Mouse (Mus musculus): Measurements from ENCODE around the gene Prss53. TPM values are rescaled to one million over a fixed set of nuclear protein-coding genes. Genes with fewer than 3 reads are reported as not detected.

Prss53 gene
- polyA plus RNA-seq, 1 experiment: 0.74 TPM

- H3K4me3 ChIP-seq: no peak overlapping the region
- H3K27me3 ChIP-seq (ENCODE audit: control insufficient read depth, insufficient read depth, insufficient read length): no peaks in the 10 kb centered on the region
- no peak overlapping the region for H3K4me2 ChIP-seq (ENCODE audit: low read depth)
- no peaks in the 10 kb centered on the region for H3K79me2 ChIP-seq (ENCODE audit: control insufficient read depth, insufficient read depth)
- no peak overlapping the region for H3ac ChIP-seq (ENCODE audit: control insufficient read depth, insufficient read length)
- H3K36me3 ChIP-seq (ENCODE audit: control insufficient read depth, insufficient read depth): peaks cover 8% of the 10 kb centered on the region
- TF ChIP-seq MYOG (IDR thresholded peaks at IDR 0.05; ENCODE audit: control insufficient read depth in 1 of 3, insufficient read depth in 1 of 3, insufficient read length in 2 of 3, low read depth in 2 of 3) (no peak), TCF3 (IDR thresholded peaks at IDR 0.05; ENCODE audit: insufficient read length, low read depth) (no peak), CEBPB (IDR thresholded peaks at IDR 0.05; ENCODE audit: insufficient read depth, poor library complexity, severe bottlenecking) (no peak), USF1 (IDR thresholded peaks at IDR 0.05; ENCODE audit: low read depth) (no peak), SRF (IDR thresholded peaks at IDR 0.05; ENCODE audit: control insufficient read depth, insufficient read length, low read depth) (no peak), REST (IDR thresholded peaks at IDR 0.05; ENCODE audit: insufficient read depth, insufficient read length) (no peak), MYOD1 (IDR thresholded peaks at IDR 0.05; ENCODE audit: control insufficient read depth in 1 of 3, insufficient read length in 2 of 3, low read depth in 2 of 3) (no peak), E2F4 (IDR thresholded peaks at IDR 0.05; ENCODE audit: insufficient read depth) (no peak), POLR2AphosphoS2 (IDR thresholded peaks at IDR 0.05; ENCODE audit: insufficient read length, low read depth) (no peak), TCF12 (IDR thresholded peaks at IDR 0.05; ENCODE audit: insufficient read depth, poor library complexity, severe bottlenecking) (no peak)
These were observed 34.5 kb upstream of the Prss53 start for GRCm38 (mm10) chr7:127925252-127925651.

GRCm38 (mm10) chr7:127923714-127924113, 32.9 kb upstream of the Prss53 start:
- Histone ChIP-seq H3K4me3 (no peak overlapping the region), H3K79me2 (ENCODE audit: control insufficient read depth, insufficient read depth) (no peaks in the 10 kb centered on the region), H3ac (ENCODE audit: control insufficient read depth, insufficient read length) (no peak overlapping the region), H3K36me3 (ENCODE audit: control insufficient read depth, insufficient read depth) (peaks cover 8% of the 10 kb centered on the region), H3K27me3 (ENCODE audit: control insufficient read depth, insufficient read depth, insufficient read length) (no peaks in the 10 kb centered on the region), H3K4me2 (ENCODE audit: low read depth) (no peak overlapping the region)
- TF ChIP-seq TCF3 (IDR thresholded peaks at IDR 0.05; ENCODE audit: insufficient read length, low read depth): no peak
- TF ChIP-seq POLR2A (IDR thresholded peaks at IDR 0.05; ENCODE audit: insufficient read length, low read depth): no peak
- TF ChIP-seq POLR2AphosphoS2 (IDR thresholded peaks at IDR 0.05; ENCODE audit: insufficient read length, low read depth): no peak
- TF ChIP-seq CEBPB (IDR thresholded peaks at IDR 0.05; ENCODE audit: insufficient read depth, poor library complexity, severe bottlenecking): no peak
- TF ChIP-seq TCF12 (IDR thresholded peaks at IDR 0.05; ENCODE audit: insufficient read depth, poor library complexity, severe bottlenecking): no peak
- TF ChIP-seq SRF (IDR thresholded peaks at IDR 0.05; ENCODE audit: control insufficient read depth, insufficient read length, low read depth): no peak
- no peak for TF ChIP-seq USF1 (IDR thresholded peaks at IDR 0.05; ENCODE audit: low read depth)
- no peak for TF ChIP-seq MYOG (IDR thresholded peaks at IDR 0.05; ENCODE audit: control insufficient read depth in 1 of 3, insufficient read depth in 1 of 3, insufficient read length in 2 of 3, low read depth in 2 of 3)
- no peak for TF ChIP-seq REST (IDR thresholded peaks at IDR 0.05; ENCODE audit: insufficient read depth, insufficient read length)

GRCm38 (mm10) chr7:127922451-127923275, 31.9 kb upstream of the Prss53 start:
- Histone ChIP-seq H3ac (ENCODE audit: control insufficient read depth, insufficient read length) (no peak overlapping the region), H3K4me2 (ENCODE audit: low read depth) (no peak overlapping the region), H3K4me3 (no peak overlapping the region), H3K79me2 (ENCODE audit: control insufficient read depth, insufficient read depth) (no peaks in the 10 kb centered on the region), H3K36me3 (ENCODE audit: control insufficient read depth, insufficient read depth) (peaks cover 9% of the 10 kb centered on the region), H3K27me3 (ENCODE audit: control insufficient read depth, insufficient read depth, insufficient read length) (no peaks in the 10 kb centered on the region)
- TF ChIP-seq POLR2AphosphoS2 (IDR thresholded peaks at IDR 0.05; ENCODE audit: insufficient read length, low read depth) (no peak), MAX (IDR thresholded peaks at IDR 0.05; ENCODE audit: low read depth) (no peak), MYOG (IDR thresholded peaks at IDR 0.05; ENCODE audit: control insufficient read depth in 1 of 3, insufficient read depth in 1 of 3, insufficient read length in 2 of 3, low read depth in 2 of 3) (no peak)

GRCm38 (mm10) chr7:127921516-127921915, 30.7 kb upstream of the Prss53 start:
- TF ChIP-seq MYOD1 (IDR thresholded peaks at IDR 0.05; ENCODE audit: control insufficient read depth in 1 of 3, insufficient read length in 2 of 3, low read depth in 2 of 3) (no peak), E2F4 (IDR thresholded peaks at IDR 0.05; ENCODE audit: insufficient read depth) (no peak), POLR2AphosphoS2 (IDR thresholded peaks at IDR 0.05; ENCODE audit: insufficient read length, low read depth) (no peak), MAX (IDR thresholded peaks at IDR 0.05; ENCODE audit: low read depth) (no peak)
- H3K27me3 ChIP-seq (ENCODE audit: control insufficient read depth, insufficient read depth, insufficient read length): no peaks in the 10 kb centered on the region
- peaks cover 12% of the 10 kb centered on the region for H3K36me3 ChIP-seq (ENCODE audit: control insufficient read depth, insufficient read depth)
- no peak overlapping the region for H3ac ChIP-seq (ENCODE audit: control insufficient read depth, insufficient read length)
- no peak overlapping the region for H3K4me3 ChIP-seq
- H3K79me2 ChIP-seq (ENCODE audit: control insufficient read depth, insufficient read depth): no peaks in the 10 kb centered on the region
- no peak overlapping the region for H3K4me2 ChIP-seq (ENCODE audit: low read depth)

- Histone ChIP-seq H3K4me3 (no peak overlapping the region), H3K4me2 (ENCODE audit: low read depth) (no peak overlapping the region), H3K79me2 (ENCODE audit: control insufficient read depth, insufficient read depth) (no peaks in the 10 kb centered on the region), H3K27me3 (ENCODE audit: control insufficient read depth, insufficient read depth, insufficient read length) (no peaks in the 10 kb centered on the region), H3ac (ENCODE audit: control insufficient read depth, insufficient read length) (no peak overlapping the region), H3K36me3 (ENCODE audit: control insufficient read depth, insufficient read depth) (peaks cover 24% of the 10 kb centered on the region)
- TF ChIP-seq MYOD1 (IDR thresholded peaks at IDR 0.05; ENCODE audit: control insufficient read depth in 1 of 3, insufficient read length in 2 of 3, low read depth in 2 of 3): no peak
- no peak for TF ChIP-seq TCF12 (IDR thresholded peaks at IDR 0.05; ENCODE audit: insufficient read depth, poor library complexity, severe bottlenecking)
- no peak for TF ChIP-seq SRF (IDR thresholded peaks at IDR 0.05; ENCODE audit: control insufficient read depth, insufficient read length, low read depth)
- TF ChIP-seq POLR2AphosphoS2 (IDR thresholded peaks at IDR 0.05; ENCODE audit: insufficient read length, low read depth): no peak
- no peak for TF ChIP-seq CEBPB (IDR thresholded peaks at IDR 0.05; ENCODE audit: insufficient read depth, poor library complexity, severe bottlenecking)
- TF ChIP-seq E2F4 (IDR thresholded peaks at IDR 0.05; ENCODE audit: insufficient read depth): no peak
- TF ChIP-seq TCF3 (IDR thresholded peaks at IDR 0.05; ENCODE audit: insufficient read length, low read depth): no peak
- TF ChIP-seq MAX (IDR thresholded peaks at IDR 0.05; ENCODE audit: low read depth): no peak
- no peak for TF ChIP-seq USF1 (IDR thresholded peaks at IDR 0.05; ENCODE audit: low read depth)
- no peak for TF ChIP-seq MYOG (IDR thresholded peaks at IDR 0.05; ENCODE audit: control insufficient read depth in 1 of 3, insufficient read depth in 1 of 3, insufficient read length in 2 of 3, low read depth in 2 of 3)
- no peak for TF ChIP-seq REST (IDR thresholded peaks at IDR 0.05; ENCODE audit: insufficient read depth, insufficient read length)
- TF ChIP-seq POLR2A (IDR thresholded peaks at IDR 0.05; ENCODE audit: insufficient read length, low read depth): no peak
These were observed 28.5 kb upstream of the Prss53 start for GRCm38 (mm10) chr7:127919290-127919689.
